Mouse (Mus musculus) liver, embryonic 13.5 days (tissue): ENCODE results near the gene 4930522H14Rik. TPM values are rescaled to one million over a fixed set of nuclear protein-coding genes. Genes with fewer than 3 reads are reported as not detected.

Source experiments
- ATAC-seq: fragments of 200-750 bp; cut with Nextera tagmentation; 2 replicates; pipeline ENCODE4 v1.8.0; 2017; ENCODE audit warnings: low read depth, mild to moderate bottlenecking, moderate number of reproducible peaks, moderate library complexity
- DNase-seq: peaks from one replicate; pipeline ENCODE4 v3.0.0; 2022
- H3K27ac ChIP-seq: fragments of 300-500 bp; sonication (generic); 2 replicates; pipeline ENCODE4 v1.5.1; 2015; ENCODE audit warnings: moderate library complexity, mild to moderate bottlenecking, inconsistent platforms
- H3K27me3 ChIP-seq: fragments of 300-500 bp; sonication (generic); 2 replicates; pipeline ENCODE4 v1.6.1; 2015; ENCODE audit warnings: mild to moderate bottlenecking, inconsistent platforms
- H3K36me3 ChIP-seq: fragments of 300-500 bp; sonication (generic); 2 replicates; pipeline ENCODE4 v1.6.1; 2015; ENCODE audit warnings: mild to moderate bottlenecking, inconsistent platforms
- H3K4me1 ChIP-seq: fragments of 300-500 bp; sonication (generic); replicated peaks from 2 replicates; pipeline ENCODE4 v1.6.1; 2015; ENCODE audit warnings: inconsistent platforms
- H3K4me2 ChIP-seq: fragments of 300-500 bp; sonication (generic); 2 replicates; pipeline ENCODE4 v1.6.1; 2015; ENCODE audit warnings: inconsistent platforms, mild to moderate bottlenecking, moderate library complexity
- H3K4me3 ChIP-seq: fragments of 300-500 bp; sonication (generic); replicated peaks from 2 replicates; pipeline ENCODE4 v1.5.1; 2015; ENCODE audit warnings: mild to moderate bottlenecking, inconsistent platforms
- H3K9ac ChIP-seq: fragments of 300-500 bp; sonication (generic); 2 replicates; pipeline ENCODE4 v1.6.1; 2015; ENCODE audit warnings: mild to moderate bottlenecking, inconsistent platforms
- H3K9me3 ChIP-seq: fragments of 300-500 bp; sonication (generic); replicated peaks from 2 replicates; pipeline ENCODE4 v1.6.1; 2016; ENCODE audit warnings: inconsistent platforms
- WGBS: fragments of 180-500 bp; shearing (Covaris S2); methylation state at CpG from one replicate; pipeline ENCODE4 v1.1.7; 2015; ENCODE audit not compliant: insufficient replicate concordance; 5-methylcytosine and 5-hydroxymethylcytosine counted together
- polyA plus RNA-seq: library from polyadenylated mRNA; unstranded; fragments of >200 nt; fragmentation: Nextera tagmentation; extraction: Ambion mirVana; gene quantifications from 2 replicates; pipeline ENCODE4 v1.2.1, GENCODE M21; 2015

4930522H14Rik gene
- polyA plus RNA-seq, 1 experiment from 2014 or later: not detected

GRCm38 (mm10) chr4:109530245-109530816, 766 bp downstream of the 4930522H14Rik start:
- ATAC-seq (no peak), DNase-seq (no peak)
- Histone ChIP-seq H3K9me3 (no peaks in the 10 kb centered on the region), H3K9ac (no peak overlapping the region), H3K27me3 (no peaks in the 10 kb centered on the region), H3K36me3 (no peaks in the 10 kb centered on the region), H3K4me3 (no peak overlapping the region), H3K4me1 (no peaks in the 10 kb centered on the region), H3K4me2 (no peak overlapping the region), H3K27ac (no peak overlapping the region)
- 67% methylated on average over 15 of the region's 15 CpGs for WGBS

DNA sequence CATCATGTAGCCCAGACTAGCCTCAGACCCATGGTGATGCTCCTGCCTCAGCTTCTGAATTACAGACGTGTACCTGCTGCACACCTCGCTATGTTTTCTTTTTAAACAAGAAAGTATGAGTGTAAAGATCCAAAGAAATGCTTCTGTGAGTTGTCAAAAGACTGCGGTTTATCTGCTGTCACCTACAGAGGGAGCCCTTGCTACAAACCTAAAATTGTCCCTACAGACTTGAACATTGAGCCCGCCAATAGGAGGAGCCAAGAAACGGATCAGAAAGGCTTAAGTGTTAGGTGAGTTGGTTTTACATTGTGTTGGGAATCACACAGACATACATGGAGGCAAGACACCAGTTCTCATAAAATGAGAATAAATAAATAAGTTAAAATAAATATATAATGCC, 26.2 kb downstream of the 4930522H14Rik start:
- Histone ChIP-seq H3K4me2 (no peak overlapping the region), H3K4me1 (no peaks in the 10 kb centered on the region), H3K9me3 (no peaks in the 10 kb centered on the region), H3K36me3 (no peaks in the 10 kb centered on the region), H3K27ac (no peak overlapping the region), H3K4me3 (no peak overlapping the region), H3K9ac (no peak overlapping the region), H3K27me3 (peaks cover 3% of the 10 kb centered on the region; the same call in 1 of the 2 replicates)
- peak; percentile 48 for DNase-seq
- ATAC-seq: no peak
- 3% methylated on average over 5 of the region's 5 CpGs for WGBS

DNA sequence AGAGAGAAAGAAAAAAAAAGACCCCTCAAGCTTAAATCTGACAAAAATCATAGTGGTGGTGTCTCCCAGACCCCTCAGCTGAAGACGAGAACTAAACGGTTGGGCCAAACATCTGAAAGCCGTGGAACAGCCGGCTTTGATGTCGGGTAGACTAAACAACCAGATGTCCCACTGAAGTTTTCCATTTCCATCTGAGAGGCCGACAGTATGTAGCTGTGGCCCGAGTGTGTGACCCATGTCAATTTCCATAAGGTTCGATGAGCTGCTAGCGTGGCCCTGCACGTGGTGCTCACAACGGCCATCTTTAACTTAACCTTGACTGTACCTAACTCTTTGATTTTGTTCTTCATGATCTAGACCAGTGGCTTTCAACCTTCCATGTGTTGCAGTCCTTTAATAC, 32.6 kb downstream of the 4930522H14Rik start:
- Histone ChIP-seq H3K4me1 (peaks cover 2% of the 10 kb centered on the region; the same call in 1 of the 2 replicates), H3K27ac (no peak overlapping the region), H3K9me3 (no peaks in the 10 kb centered on the region), H3K27me3 (peaks cover 6% of the 10 kb centered on the region; the same call in 1 of the 2 replicates), H3K4me3 (no peak overlapping the region), H3K4me2 (no peak overlapping the region), H3K9ac (no peak overlapping the region), H3K36me3 (no peaks in the 10 kb centered on the region)
- 77% methylated on average over 11 of the region's 11 CpGs for WGBS
- DNase-seq: no peak
- ATAC-seq: no peak

DNA sequence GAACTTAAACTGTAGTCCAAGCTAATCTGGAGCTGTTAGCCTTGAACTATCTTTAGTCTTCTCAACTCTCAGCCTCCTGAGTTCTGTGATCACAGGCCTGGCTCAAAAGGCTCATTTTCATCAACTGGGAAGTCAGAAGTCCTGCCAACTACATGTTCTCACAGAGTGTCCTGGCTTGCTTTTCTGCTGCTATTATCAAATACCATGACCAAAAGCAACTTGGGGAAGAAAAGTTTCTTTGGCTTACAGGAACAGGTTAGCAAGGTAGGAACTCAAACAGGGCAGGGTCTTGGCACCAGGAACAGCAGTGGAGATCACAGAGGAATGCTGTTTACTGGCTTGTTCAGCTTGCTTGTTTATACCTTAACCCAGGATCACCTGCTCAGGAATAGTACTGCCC, 37.5 kb downstream of the 4930522H14Rik start:
- H3K9me3 ChIP-seq: no peaks in the 10 kb centered on the region

DNA sequence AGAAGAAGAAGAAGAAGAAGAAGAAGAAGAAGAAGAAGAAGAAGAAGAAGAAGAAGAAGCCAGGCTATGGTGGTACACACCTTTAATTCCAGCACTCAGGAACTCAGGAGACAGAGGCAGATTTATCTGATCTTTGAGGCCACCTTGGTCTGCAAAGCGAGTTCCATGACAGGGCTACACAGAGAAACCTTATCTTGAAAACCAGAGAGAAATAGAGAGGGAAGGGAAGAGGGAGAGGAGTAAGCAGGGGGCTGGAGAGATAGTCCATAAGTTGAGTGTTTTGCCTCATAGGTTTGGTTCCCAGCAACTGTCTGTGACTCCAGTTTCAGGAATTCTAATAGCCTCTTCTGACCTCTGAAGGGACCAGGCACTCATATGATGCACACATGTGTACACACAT, 42.3 kb downstream of the 4930522H14Rik start:
- WGBS: 20% methylated on average over 1 of the region's 1 CpGs
- Histone ChIP-seq H3K27ac (no peak overlapping the region), H3K36me3 (no peaks in the 10 kb centered on the region), H3K9me3 (no peaks in the 10 kb centered on the region), H3K9ac (no peak overlapping the region), H3K4me2 (no peak overlapping the region), H3K27me3 (peaks cover under 1% of the 10 kb centered on the region; the same call in 1 of the 2 replicates), H3K4me1 (peaks cover 20% of the 10 kb centered on the region), H3K4me3 (no peak overlapping the region)
- DNase-seq: peak; percentile 32
- peak; percentile 82 for ATAC-seq

More for the DNA sequence above, 37.5 kb downstream of the 4930522H14Rik start:
- H3K4me2 ChIP-seq: no peak overlapping the region
- ATAC-seq: no peak
- no peak overlapping the region for H3K27ac ChIP-seq
- no peaks in the 10 kb centered on the region for H3K36me3 ChIP-seq
- H3K4me3 ChIP-seq: no peak overlapping the region
- H3K27me3 ChIP-seq: 0 out of 2 replicates have a peak, but pooled peaks cover 6% of the 10 kb centered on the region
- peaks cover 9% of the 10 kb centered on the region for H3K4me1 ChIP-seq
- no peak overlapping the region for H3K9ac ChIP-seq
- DNase-seq: no peak

DNA sequence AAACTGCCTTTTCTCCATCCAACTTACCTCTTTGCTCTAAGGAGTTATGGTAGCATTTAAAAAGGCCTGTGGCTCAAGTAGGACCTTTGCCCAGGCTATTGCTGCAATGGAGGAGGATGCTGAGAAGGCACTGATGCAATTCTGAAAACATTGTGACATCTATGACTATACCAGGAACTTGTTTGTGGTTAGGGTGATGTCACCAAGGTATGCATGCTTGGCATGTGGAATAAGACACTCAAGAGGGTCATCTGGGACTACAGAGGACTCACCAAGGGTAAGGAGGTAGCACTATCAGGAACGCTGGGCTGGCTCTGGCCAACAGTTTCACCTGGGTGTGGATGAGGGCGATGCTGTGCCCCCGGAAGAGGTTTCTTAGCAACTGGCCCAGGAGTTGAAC, 46.5 kb downstream of the 4930522H14Rik start, which contains the start of gene Rnf11:
Gene Rnf11 (minus strand): TSS at position 108 of the 400 bp plus-strand sequence.
- H3K4me1 ChIP-seq: peaks cover 20% of the 10 kb centered on the region
- no peak for DNase-seq
- ATAC-seq: no peak
- WGBS: 63% methylated on average over 3 of the region's 3 CpGs
- peaks cover 5% of the 10 kb centered on the region; the same call in 1 of the 2 replicates for H3K27me3 ChIP-seq
- no peaks in the 10 kb centered on the region for H3K36me3 ChIP-seq
- H3K27ac ChIP-seq: no peak within 1 kb of the TSS
- no peak within 1 kb of the TSS for H3K4me2 ChIP-seq
- H3K9me3 ChIP-seq: no peaks in the 10 kb centered on the region
- H3K9ac ChIP-seq: no peak within 1 kb of the TSS
- H3K4me3 ChIP-seq: no peak within 1 kb of the TSS

- 73% methylated on average over 1 of the region's 1 CpGs for WGBS
- H3K4me2 ChIP-seq: no peak overlapping the region
- no peak for DNase-seq
- peaks cover 12% of the 10 kb centered on the region for H3K27me3 ChIP-seq
- H3K4me3 ChIP-seq: no peak overlapping the region
- H3K4me1 ChIP-seq: peaks cover 6% of the 10 kb centered on the region
- H3K27ac ChIP-seq: no peak overlapping the region
- no peak overlapping the region for H3K9ac ChIP-seq
- no peaks in the 10 kb centered on the region for H3K36me3 ChIP-seq
- no peaks in the 10 kb centered on the region for H3K9me3 ChIP-seq
- ATAC-seq: no peak
These were observed 48.4 kb downstream of the 4930522H14Rik start for GRCm38 (mm10) chr4:109482701-109483100.

DNA sequence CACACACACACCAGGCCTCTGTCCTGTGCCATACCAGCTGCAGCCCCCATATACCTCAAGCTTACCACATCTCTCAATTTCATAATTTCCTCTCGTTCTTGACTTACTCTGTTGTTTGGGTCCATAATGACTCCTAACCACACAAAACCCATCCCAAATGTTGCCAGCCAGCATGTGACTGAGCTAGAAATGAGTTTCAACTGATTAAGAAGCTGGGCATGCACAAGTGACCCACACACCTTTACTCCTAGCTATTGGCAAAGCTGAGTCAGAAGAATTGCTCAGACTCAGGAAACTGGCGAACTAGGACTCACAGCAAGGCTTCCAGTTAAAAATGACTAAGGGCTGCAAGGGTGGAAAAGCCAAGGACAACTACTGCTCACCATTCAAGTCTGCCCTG, 49.7 kb downstream of the 4930522H14Rik start:
- Histone ChIP-seq H3K4me2 (no peak overlapping the region), H3K27me3 (peaks cover 12% of the 10 kb centered on the region), H3K27ac (no peak overlapping the region), H3K9ac (no peak overlapping the region), H3K4me3 (no peak overlapping the region), H3K9me3 (no peaks in the 10 kb centered on the region), H3K36me3 (no peaks in the 10 kb centered on the region), H3K4me1 (peaks cover 5% of the 10 kb centered on the region; the same call in 1 of the 2 replicates)
- WGBS: 67% methylated on average over 2 of the region's 2 CpGs
- ATAC-seq (no peak), DNase-seq (no peak)

- Histone ChIP-seq H3K36me3 (peaks cover 4% of the 10 kb centered on the region), H3K9me3 (no peaks in the 10 kb centered on the region), H3K4me1 (peaks cover 31% of the 10 kb centered on the region), H3K9ac (no peak overlapping the region), H3K4me2 (peak overlapping the region; percentile 70), H3K27me3 (peaks cover 7% of the 10 kb centered on the region), H3K4me3 (no peak overlapping the region), H3K27ac (no peak overlapping the region)
- no peak for DNase-seq
- 79% methylated on average over 3 of the region's 3 CpGs for WGBS
- ATAC-seq: no peak
These were observed 53.6 kb downstream of the 4930522H14Rik start for GRCm38 (mm10) chr4:109477454-109477853.

- peak overlapping the region; percentile 96 for H3K27ac ChIP-seq
- H3K9me3 ChIP-seq: no peaks in the 10 kb centered on the region
- ATAC-seq (peak; percentile 96), DNase-seq (peak; percentile 86)
- WGBS: under 1% methylated on average over 36 of the region's 39 CpGs
- H3K4me2 ChIP-seq: peak overlapping the region; percentile 70
- H3K4me3 ChIP-seq: peak overlapping the region; percentile 96
- H3K27me3 ChIP-seq: peaks cover 7% of the 10 kb centered on the region
- peaks cover 13% of the 10 kb centered on the region for H3K36me3 ChIP-seq
- H3K9ac ChIP-seq: peak overlapping the region; percentile 100
- peaks cover 39% of the 10 kb centered on the region for H3K4me1 ChIP-seq
These were observed 54.5 kb downstream of the 4930522H14Rik start for GRCm38 (mm10) chr4:109476554-109477014.

DNA sequence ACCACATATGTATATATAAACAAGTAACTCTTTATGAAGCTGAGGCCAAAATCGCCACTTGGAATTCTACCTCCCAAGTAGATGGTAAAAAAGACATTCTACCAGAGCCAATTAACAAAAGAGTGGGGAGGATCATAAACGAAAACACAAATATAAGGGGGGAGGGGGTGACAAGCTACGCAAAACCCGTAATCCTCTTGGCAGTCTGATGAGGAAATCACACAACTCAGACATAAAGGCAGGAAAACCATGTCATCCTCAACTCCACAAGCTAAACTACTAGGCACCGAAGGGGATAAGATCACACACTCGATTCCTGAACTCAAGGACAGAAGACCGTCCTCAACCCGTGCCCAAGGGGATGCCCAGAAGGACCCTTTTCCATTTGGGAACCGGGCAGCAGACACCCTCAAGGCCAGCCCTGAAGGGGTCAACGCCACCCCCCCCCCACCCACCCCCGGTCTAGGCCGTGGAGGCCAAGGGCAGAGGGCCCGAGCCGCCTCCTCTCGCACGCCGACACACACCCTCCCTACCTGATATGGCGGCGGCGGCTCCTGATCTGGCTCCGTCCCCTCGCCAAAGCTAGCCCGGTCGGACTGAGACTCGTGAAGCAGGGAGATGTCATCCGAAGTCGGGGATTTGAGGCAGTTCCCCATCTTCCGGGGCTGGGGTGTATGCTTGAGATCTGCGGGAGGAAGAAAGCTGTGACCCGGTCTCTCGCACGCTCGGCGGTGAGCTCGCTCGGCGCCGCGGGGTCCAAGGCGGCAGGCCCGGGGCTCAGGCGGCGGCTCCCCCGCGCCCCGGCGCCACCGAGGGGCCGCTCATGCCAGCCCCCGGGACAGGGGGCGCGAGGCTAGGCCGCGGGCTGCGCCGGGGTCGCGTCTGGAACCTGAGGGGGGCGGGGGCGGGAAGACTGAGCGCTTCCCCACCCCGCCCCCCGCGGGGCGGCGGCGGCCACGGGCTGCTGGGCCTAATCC, 55.2 kb downstream of the 4930522H14Rik start:
- Histone ChIP-seq H3K27me3 (peaks cover 7% of the 10 kb centered on the region), H3K36me3 (peaks cover 14% of the 10 kb centered on the region), H3K4me2 (peak overlapping the region; percentile 70), H3K27ac (peak overlapping the region; percentile 96), H3K9ac (peak overlapping the region; percentile 100), H3K9me3 (no peaks in the 10 kb centered on the region), H3K4me3 (peak overlapping the region; percentile 96), H3K4me1 (peaks cover 45% of the 10 kb centered on the region)
- DNase-seq (peak; percentile 53), ATAC-seq (peak; percentile 78)
- WGBS: 1% methylated on average over 42 of the region's 68 CpGs
